Mouse (Mus musculus): Measurements from ENCODE around the gene Pfkfb2. TPM values are rescaled to one million over a fixed set of nuclear protein-coding genes. Genes with fewer than 3 reads are reported as not detected.

The Pfkfb2 gene
- polyA plus RNA-seq (2015; fragmentation: Nextera tagmentation; extraction: Ambion mirVana) = 15.5 and 17.1 TPM in 2 replicates

DNA sequence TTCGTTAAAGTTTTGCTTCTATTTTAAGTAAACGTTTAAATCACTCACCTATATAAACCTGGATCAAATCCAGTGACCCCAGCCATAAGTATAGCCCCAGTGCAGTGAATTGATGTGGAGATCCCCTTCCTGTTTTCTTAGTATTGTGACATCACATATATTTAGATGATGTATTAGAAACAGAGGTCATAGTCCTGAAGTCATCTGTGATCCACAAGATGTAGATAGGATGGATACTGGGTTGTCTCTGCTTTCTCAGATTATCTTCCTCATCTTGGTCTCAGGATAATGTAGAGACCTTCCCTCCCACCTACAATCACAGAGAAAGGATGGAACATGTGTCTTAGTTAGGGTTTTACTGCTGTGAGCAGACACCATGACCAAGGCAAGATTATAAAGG lies at the start of gene Pfkfb2:
Gene Pfkfb2 (minus strand): TSS at position 101 of the 400 bp plus-strand sequence.
- Histone ChIP-seq H3K27me3 (no peaks in the 10 kb centered on the region), H3K4me3 (no peak within 1 kb of the TSS), H3K9me3 (replicated peaks) (no peaks in the 10 kb centered on the region), H3K9ac (no peak within 1 kb of the TSS), H3K27ac (no peak within 1 kb of the TSS), H3K36me3 (ENCODE audit: poor library complexity, severe bottlenecking) (no peaks in the 10 kb centered on the region), H3K4me1 (peaks cover 5% of the 10 kb centered on the region), H3K4me2 (no peak within 1 kb of the TSS)
- ATAC-seq = no peak
- WGBS = 89% methylated on average over 2 of the region's 2 CpGs

DNA sequence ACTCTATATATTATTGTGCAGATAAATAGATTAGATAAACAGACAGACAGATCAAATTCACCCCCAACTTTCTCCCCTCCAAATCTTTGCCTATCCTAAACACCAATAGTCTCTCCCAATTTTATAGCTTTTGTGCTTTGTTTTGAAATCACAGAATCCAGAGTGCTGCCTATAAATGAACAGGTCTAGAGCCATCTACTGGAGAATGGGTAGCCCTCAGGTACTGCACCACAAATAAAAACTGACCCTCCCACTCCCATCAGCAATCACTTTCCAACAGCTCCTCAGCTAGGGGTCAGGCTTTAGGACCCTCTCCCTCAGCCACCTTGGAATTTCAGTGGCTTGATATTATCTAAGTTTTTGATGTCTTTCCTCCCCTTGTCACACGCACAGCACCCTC lies 47.6 kb upstream of the Pfkfb2 start:
- Histone ChIP-seq H3K4me3 (no peak overlapping the region), H3K4me2 (no peak overlapping the region), H3K9me3 (replicated peaks) (no peaks in the 10 kb centered on the region), H3K9ac (no peak overlapping the region), H3K27ac (no peak overlapping the region), H3K36me3 (ENCODE audit: poor library complexity, severe bottlenecking) (no peaks in the 10 kb centered on the region), H3K27me3 (no peaks in the 10 kb centered on the region), H3K4me1 (no peaks in the 10 kb centered on the region)
- no peak for ATAC-seq
- 82% methylated on average over 1 of the region's 1 CpGs for WGBS

DNA sequence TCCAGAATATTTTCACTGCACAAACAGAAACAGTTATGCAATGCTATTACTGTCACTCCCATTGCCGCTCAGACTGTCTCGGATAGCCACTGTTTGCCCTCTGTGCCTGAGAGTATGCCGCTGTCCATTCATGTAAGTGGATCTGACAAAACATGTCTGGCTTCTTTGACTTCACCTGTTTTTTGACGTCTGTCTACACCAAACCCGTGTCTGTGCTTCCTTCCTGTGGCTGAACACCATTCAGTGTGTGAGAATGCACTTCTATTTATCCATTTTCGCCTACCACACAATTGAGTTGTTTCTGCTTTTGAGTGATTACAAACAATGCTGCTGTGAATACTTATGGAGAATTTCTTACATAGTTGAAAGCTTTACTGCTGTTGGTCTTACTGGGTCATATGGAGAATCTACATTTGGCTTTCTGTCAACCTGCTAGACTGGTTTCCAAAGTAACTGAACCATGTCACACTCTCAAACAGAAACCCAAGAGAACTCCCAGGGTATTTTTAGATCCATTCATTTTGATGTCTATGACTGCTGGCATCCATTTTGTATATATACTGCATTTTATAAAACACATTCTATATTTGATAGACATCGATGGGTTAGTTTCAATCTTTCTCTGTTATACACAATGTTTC lies 46.8 kb upstream of the Pfkfb2 start:
- H3K4me3 ChIP-seq = no peak overlapping the region
- H3K4me2 ChIP-seq = no peak overlapping the region
- H3K27ac ChIP-seq = no peak overlapping the region
- WGBS = 79% methylated on average over 7 of the region's 7 CpGs
- no peak overlapping the region for H3K9ac ChIP-seq
- H3K27me3 ChIP-seq = no peaks in the 10 kb centered on the region
- H3K4me1 ChIP-seq = no peaks in the 10 kb centered on the region
- H3K36me3 ChIP-seq (ENCODE audit: poor library complexity, severe bottlenecking) = no peaks in the 10 kb centered on the region
- no peaks in the 10 kb centered on the region for H3K9me3 ChIP-seq (replicated peaks)
- ATAC-seq = no peak

DNA sequence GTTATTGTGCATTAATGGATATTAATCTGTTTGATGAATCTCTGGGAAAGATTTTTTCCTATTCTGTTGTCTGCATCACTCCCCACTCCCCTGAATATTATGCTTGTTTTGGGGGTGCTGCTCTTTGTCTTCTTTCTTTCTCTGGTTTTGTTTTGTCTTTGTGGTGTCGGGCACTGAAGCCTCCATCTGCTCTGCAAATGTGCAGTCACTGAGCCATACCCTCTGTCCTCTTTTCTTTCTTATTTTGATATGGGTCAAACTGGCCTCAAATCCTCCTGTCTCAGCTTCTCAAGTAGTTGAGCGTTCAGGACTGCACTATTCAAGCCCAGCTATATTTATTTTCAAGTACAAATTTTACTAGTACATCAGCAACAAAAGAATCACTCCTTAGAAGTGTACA lies 46.2 kb upstream of the Pfkfb2 start:
- Histone ChIP-seq H3K27ac (no peak overlapping the region), H3K4me2 (no peak overlapping the region), H3K27me3 (no peaks in the 10 kb centered on the region), H3K4me1 (no peaks in the 10 kb centered on the region), H3K4me3 (no peak overlapping the region), H3K9me3 (replicated peaks) (no peaks in the 10 kb centered on the region), H3K9ac (no peak overlapping the region), H3K36me3 (ENCODE audit: poor library complexity, severe bottlenecking) (no peaks in the 10 kb centered on the region)
- ATAC-seq = no peak
- 61% methylated on average over 2 of the region's 2 CpGs for WGBS

DNA sequence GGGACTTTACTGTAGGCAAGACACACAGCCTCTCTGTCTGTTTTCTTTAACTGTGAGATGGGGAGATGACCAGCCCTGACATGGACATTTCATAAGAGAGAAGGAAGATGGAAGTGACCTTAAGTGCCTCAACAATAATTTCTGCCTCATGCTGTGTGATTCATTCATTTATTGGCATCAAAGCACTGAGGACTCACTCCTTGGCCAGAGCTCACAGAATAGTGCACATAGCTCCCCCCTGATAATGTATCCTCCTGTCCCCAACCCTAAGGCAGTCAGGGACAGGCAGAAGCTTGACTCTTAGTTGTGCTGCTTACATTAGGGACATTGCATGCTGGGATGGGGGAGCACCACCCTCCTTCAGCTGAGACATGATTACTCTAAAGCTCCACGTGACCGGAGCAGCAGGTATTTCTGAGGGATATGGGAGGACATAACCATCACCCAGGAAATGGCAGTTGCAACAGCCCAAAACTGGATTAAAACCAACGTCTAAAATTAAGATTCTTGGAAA lies 42.0 kb upstream of the Pfkfb2 start:
- no peaks in the 10 kb centered on the region for H3K9me3 ChIP-seq (replicated peaks)
- H3K27ac ChIP-seq = no peak overlapping the region
- no peak overlapping the region for H3K4me3 ChIP-seq
- no peaks in the 10 kb centered on the region for H3K36me3 ChIP-seq (ENCODE audit: poor library complexity, severe bottlenecking)
- H3K9ac ChIP-seq = no peak overlapping the region
- no peaks in the 10 kb centered on the region for H3K27me3 ChIP-seq
- no peaks in the 10 kb centered on the region for H3K4me1 ChIP-seq
- ATAC-seq = no peak
- 78% methylated on average over 3 of the region's 3 CpGs for WGBS
- no peak overlapping the region for H3K4me2 ChIP-seq

DNA sequence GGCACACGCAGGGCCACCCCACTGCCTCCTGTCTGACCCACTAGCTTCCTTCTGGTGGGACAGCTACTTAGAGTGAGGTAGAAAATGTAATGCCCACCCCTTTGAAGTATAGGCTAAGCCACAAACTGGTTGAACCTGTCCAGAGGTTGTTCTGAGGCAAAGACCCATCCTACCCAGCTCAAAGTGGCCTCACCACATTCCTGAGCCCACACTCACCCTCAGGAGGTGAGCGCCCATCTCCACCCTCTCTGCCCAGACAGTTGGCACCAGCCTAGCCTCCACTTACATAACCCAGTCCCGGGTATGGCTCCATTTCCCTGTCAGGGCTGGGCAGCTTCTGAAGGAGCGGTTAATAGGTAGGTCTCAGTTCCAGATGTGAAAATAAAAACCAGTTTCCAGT lies 41.4 kb upstream of the Pfkfb2 start:
- no peak for ATAC-seq
- Histone ChIP-seq H3K4me2 (no peak overlapping the region), H3K36me3 (ENCODE audit: poor library complexity, severe bottlenecking) (no peaks in the 10 kb centered on the region)

DNA sequence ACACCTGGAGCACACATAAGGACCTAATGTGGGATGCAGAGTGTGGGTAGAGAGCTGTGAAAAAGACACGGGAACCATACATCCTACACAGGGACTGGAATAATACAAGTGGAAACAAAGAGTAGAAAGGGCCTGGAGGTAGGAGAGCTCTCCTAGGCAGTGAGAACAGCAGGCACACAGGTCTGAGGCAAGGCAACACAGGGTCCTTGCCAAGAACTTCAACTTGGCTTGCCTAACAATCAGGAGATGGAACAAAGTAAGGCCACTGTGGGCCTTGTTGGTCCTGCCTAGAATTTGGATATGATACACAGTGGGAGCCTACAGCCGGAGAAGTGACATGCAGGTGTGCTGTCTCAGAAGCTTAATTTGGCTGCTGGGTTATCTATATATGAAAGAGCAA lies 40.9 kb upstream of the Pfkfb2 start:
- H3K4me1 ChIP-seq = no peaks in the 10 kb centered on the region
- WGBS = 87% methylated on average over 2 of the region's 2 CpGs
- H3K9me3 ChIP-seq (replicated peaks) = no peaks in the 10 kb centered on the region
- no peak overlapping the region for H3K27ac ChIP-seq
- H3K4me3 ChIP-seq = no peak overlapping the region
- no peaks in the 10 kb centered on the region for H3K27me3 ChIP-seq
- H3K9ac ChIP-seq = no peak overlapping the region
- no peak for ATAC-seq
- H3K4me2 ChIP-seq = no peak overlapping the region
- H3K36me3 ChIP-seq (ENCODE audit: poor library complexity, severe bottlenecking) = no peaks in the 10 kb centered on the region

More for the DNA sequence above, 41.4 kb upstream of the Pfkfb2 start:
- H3K4me1 ChIP-seq = no peaks in the 10 kb centered on the region
- H3K9me3 ChIP-seq (replicated peaks) = no peaks in the 10 kb centered on the region
- 89% methylated on average over 4 of the region's 4 CpGs for WGBS
- H3K4me3 ChIP-seq = no peak overlapping the region
- H3K27ac ChIP-seq = no peak overlapping the region
- H3K9ac ChIP-seq = no peak overlapping the region
- H3K27me3 ChIP-seq = no peaks in the 10 kb centered on the region

DNA sequence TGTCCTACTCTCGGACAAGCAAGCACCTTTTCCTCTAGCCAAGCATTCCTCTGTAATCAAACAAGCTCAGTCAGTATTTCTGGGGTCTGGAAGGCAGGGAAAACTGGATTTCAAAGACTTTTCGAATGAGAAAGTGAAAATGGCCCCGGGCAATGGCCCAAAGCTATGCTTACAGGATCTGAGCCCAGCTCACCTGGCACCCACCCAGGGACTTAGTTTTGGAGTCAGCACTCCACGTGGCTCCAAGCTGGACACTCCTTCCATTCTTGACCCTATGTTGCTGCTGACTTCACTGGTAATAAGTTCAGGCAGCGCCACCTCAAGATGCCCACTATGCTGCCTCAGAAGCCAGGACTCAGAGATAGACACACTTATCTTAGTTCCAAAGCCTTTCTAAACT lies 38.0 kb upstream of the Pfkfb2 start:
- no peak for ATAC-seq
- H3K36me3 ChIP-seq (ENCODE audit: poor library complexity, severe bottlenecking) = no peaks in the 10 kb centered on the region
- H3K4me1 ChIP-seq = no peaks in the 10 kb centered on the region
- no peak overlapping the region for H3K4me2 ChIP-seq
- 87% methylated on average over 5 of the region's 5 CpGs for WGBS
- no peak overlapping the region for H3K27ac ChIP-seq
- no peaks in the 10 kb centered on the region for H3K27me3 ChIP-seq
- H3K4me3 ChIP-seq = no peak overlapping the region
- H3K9ac ChIP-seq = no peak overlapping the region
- H3K9me3 ChIP-seq (replicated peaks) = no peaks in the 10 kb centered on the region

DNA sequence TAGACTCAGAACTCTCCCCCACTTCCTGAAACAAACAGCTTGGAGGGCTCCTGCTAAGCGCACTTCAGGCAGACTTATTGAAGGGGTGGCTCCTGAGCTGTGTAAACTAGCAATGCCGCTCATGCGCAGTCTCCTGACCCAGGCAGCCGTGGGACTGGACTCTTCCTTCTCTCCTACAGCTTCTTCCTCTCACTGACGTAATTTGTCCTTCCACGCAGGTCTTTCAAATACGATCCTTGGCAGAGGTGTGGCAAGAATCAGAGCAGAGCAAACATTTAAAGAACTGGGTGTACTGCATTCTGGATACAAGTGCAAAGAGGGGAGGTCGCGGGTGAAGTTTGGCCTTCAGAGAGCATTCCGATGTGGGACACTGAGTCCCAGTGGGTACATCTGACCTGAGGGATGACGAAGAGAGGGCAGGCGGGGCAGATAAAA lies 35.0 kb upstream of the Pfkfb2 start:
- H3K4me3 ChIP-seq = no peak overlapping the region
- no peaks in the 10 kb centered on the region for H3K27me3 ChIP-seq
- 92% methylated on average over 12 of the region's 12 CpGs for WGBS
- ATAC-seq = no peak
- no peak overlapping the region for H3K9ac ChIP-seq
- no peaks in the 10 kb centered on the region for H3K36me3 ChIP-seq (ENCODE audit: poor library complexity, severe bottlenecking)
- no peaks in the 10 kb centered on the region for H3K9me3 ChIP-seq (replicated peaks)
- H3K4me2 ChIP-seq = no peak overlapping the region
- H3K4me1 ChIP-seq = no peaks in the 10 kb centered on the region
- H3K27ac ChIP-seq = no peak overlapping the region

DNA sequence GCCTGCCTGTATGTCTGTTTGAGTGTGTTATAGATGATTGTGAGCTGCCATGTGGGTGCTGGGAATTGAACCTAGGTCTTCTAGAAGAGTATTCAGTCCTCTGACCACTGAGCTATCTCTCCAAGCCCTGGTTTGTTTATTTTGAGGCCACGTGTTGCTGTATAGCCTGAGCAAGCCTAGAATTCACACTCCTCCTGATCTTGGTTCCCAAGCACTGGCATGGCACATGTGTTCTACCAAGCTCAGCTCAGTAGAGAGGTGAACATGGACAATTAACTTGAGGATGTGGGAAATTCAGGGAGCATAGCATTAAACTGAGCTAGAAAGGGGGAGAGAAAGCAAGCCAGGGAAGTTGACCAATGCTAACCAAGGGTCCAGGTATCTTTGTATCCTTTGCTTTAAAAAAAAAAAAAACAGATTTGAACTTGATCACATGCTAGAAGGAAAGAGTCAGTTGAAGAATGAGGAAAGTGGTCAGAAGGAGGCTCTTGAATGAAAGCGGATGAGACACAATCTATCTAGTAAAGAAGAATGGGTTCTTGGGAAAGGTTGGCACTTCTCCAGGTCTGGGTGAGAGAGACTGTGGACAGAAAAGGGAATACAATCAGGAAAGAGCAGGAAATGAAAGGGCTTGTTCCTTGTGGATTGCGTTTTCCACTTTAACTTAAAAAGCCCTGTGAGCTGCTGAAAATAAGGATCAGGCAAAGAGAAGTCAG lies 33.1 kb upstream of the Pfkfb2 start:
- Histone ChIP-seq H3K27me3 (no peaks in the 10 kb centered on the region), H3K9me3 (replicated peaks) (no peaks in the 10 kb centered on the region), H3K4me3 (no peak overlapping the region), H3K4me1 (no peaks in the 10 kb centered on the region), H3K4me2 (no peak overlapping the region), H3K27ac (no peak overlapping the region), H3K36me3 (ENCODE audit: poor library complexity, severe bottlenecking) (no peaks in the 10 kb centered on the region), H3K9ac (no peak overlapping the region)
- WGBS = 82% methylated on average over 3 of the region's 3 CpGs
- no peak for ATAC-seq

DNA sequence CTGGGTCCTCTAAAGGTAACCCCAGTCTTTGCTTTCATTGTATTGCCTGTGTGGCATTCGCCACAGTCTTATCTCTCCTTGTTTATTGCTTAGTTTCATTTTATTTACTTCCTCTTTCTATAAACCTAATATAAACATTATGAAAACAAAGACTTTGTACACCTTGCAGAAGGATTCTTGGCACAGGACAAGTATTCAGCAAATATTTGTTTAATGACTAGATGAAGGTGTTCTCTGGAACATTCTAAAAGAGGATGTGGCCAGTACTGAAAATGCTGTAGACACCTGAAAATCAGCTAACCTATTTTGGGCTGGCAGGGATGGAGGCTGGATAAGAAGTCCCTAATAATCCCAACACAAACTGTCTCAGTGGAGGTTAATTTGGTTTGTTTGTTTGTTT lies 32.5 kb upstream of the Pfkfb2 start:
- no peaks in the 10 kb centered on the region for H3K9me3 ChIP-seq (replicated peaks)
- H3K4me3 ChIP-seq = no peak overlapping the region
- H3K36me3 ChIP-seq (ENCODE audit: poor library complexity, severe bottlenecking) = no peaks in the 10 kb centered on the region
- H3K4me2 ChIP-seq = no peak overlapping the region
- H3K27me3 ChIP-seq = no peaks in the 10 kb centered on the region
- no peaks in the 10 kb centered on the region for H3K4me1 ChIP-seq
- no peak overlapping the region for H3K27ac ChIP-seq
- no peak overlapping the region for H3K9ac ChIP-seq
- ATAC-seq = no peak
- 82% methylated on average over 1 of the region's 1 CpGs for WGBS

DNA sequence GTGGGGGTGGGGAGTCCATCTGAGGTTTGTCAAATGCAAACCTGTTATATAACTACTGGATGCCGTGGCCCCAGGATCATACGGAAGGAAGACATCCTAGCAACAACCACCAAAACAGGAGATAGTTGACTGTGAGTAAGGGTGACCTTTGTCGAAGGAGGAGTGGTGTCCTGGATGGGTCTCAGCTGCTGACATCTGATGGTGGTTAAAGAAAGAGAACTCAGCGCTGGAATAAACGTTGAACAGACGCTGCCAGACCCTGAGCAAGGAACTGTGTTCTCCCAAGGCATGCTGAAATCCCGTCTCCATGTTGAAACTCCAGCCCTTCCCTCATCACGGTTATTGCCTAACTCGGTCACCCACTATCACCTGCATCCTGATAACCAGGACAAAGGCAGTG lies 30.6 kb upstream of the Pfkfb2 start:
- no peaks in the 10 kb centered on the region for H3K9me3 ChIP-seq (replicated peaks)
- H3K27me3 ChIP-seq = no peaks in the 10 kb centered on the region
- WGBS = 90% methylated on average over 9 of the region's 9 CpGs
- ATAC-seq = no peak
- no peak overlapping the region for H3K9ac ChIP-seq
- H3K4me2 ChIP-seq = no peak overlapping the region
- H3K36me3 ChIP-seq (ENCODE audit: poor library complexity, severe bottlenecking) = no peaks in the 10 kb centered on the region
- no peak overlapping the region for H3K4me3 ChIP-seq
- no peaks in the 10 kb centered on the region for H3K4me1 ChIP-seq
- H3K27ac ChIP-seq = no peak overlapping the region

Data from forebrain, embryonic 13.5 days (tissue).